Mouse (Mus musculus) embryonic facial prominence, embryonic 13.5 days (tissue): ENCODE results near the gene Olfr541. TPM values are rescaled to one million over a fixed set of nuclear protein-coding genes. Genes with fewer than 3 reads are reported as not detected.

Experiments
- ATAC-seq: fragments of 200-750 bp; cut with Nextera tagmentation; 2 replicates; pipeline ENCODE4 v1.8.0; 2017; ENCODE audit warnings: low read depth; ENCODE audit not compliant: insufficient number of reproducible peaks, insufficient read depth, low FRiP score, low TSS enrichment
- H3K27ac ChIP-seq: fragments of 300-500 bp; sonication (generic); 2 replicates; pipeline ENCODE4 v1.5.1; 2015; ENCODE audit warnings: moderate library complexity, mild to moderate bottlenecking, inconsistent platforms
- H3K27me3 ChIP-seq: fragments of 300-500 bp; sonication (generic); 2 replicates; pipeline ENCODE4 v1.6.1; 2015; ENCODE audit warnings: mild to moderate bottlenecking, inconsistent platforms
- H3K36me3 ChIP-seq: fragments of 300-500 bp; sonication (generic); 2 replicates; pipeline ENCODE4 v1.6.1; 2015; ENCODE audit warnings: mild to moderate bottlenecking, inconsistent platforms
- H3K4me1 ChIP-seq: fragments of 300-500 bp; sonication (generic); 2 replicates; pipeline ENCODE4 v1.6.1; 2015; ENCODE audit warnings: inconsistent platforms
- H3K4me2 ChIP-seq: fragments of 300-500 bp; sonication (generic); 2 replicates; pipeline ENCODE4 v1.6.1; 2015; ENCODE audit warnings: moderate library complexity, mild to moderate bottlenecking, inconsistent platforms
- H3K4me3 ChIP-seq: fragments of 300-500 bp; sonication (generic); 2 replicates; pipeline ENCODE4 v1.5.1; 2015; ENCODE audit warnings: mild to moderate bottlenecking, inconsistent platforms
- H3K9ac ChIP-seq: fragments of 300-500 bp; sonication (generic); 2 replicates; pipeline ENCODE4 v1.6.1; 2015; ENCODE audit warnings: mild to moderate bottlenecking, inconsistent platforms
- H3K9me3 ChIP-seq: fragments of 300-500 bp; sonication (generic); 2 replicates; pipeline ENCODE4 v1.6.1; 2016; ENCODE audit warnings: inconsistent platforms
- WGBS: fragments of 180-500 bp; shearing (Covaris S2); methylation state at CpG from one replicate; pipeline ENCODE4 v1.1.7; 2015; ENCODE audit warnings: mixed read lengths; 5-methylcytosine and 5-hydroxymethylcytosine counted together
- polyA plus RNA-seq: library from polyadenylated mRNA; unstranded; fragments of >200 nt; fragmentation: Nextera tagmentation; extraction: Ambion mirVana; gene quantifications from 2 replicates; pipeline ENCODE4 v1.2.1, GENCODE M21; 2015

The Olfr541 gene
- polyA plus RNA-seq, 1 experiment from 2014 or later: 0.15 TPM

DNA sequence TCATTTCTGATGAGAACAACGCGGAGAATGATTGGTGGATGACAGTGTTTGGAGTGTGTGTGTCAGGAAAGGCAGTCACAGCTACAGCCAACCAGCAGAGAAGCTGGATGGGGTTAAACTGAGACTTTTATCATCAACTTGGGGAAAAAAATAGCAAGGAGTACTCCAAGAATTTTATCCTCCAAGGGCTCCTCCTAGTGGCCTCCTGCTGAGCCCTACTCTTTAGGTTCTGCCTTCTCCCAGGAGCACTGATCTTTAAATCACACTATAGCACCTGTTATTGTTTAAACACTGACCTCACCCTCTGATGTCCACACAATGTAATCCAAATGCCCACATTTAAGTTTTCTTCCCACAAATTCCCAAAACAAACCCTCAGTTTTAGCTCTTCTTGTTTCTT lies 36.1 kb downstream of the Olfr541 start:
- Histone ChIP-seq H3K27me3 (no peaks in the 10 kb centered on the region), H3K4me3 (no peak overlapping the region), H3K9me3 (no peaks in the 10 kb centered on the region), H3K27ac (no peak overlapping the region), H3K36me3 (no peaks in the 10 kb centered on the region), H3K4me1 (no peaks in the 10 kb centered on the region), H3K9ac (no peak overlapping the region), H3K4me2 (no peak overlapping the region)
- whole genome bisulfite sequencing: 68% methylated on average over 2 of the region's 2 CpGs
- no peak for ATAC-seq

DNA sequence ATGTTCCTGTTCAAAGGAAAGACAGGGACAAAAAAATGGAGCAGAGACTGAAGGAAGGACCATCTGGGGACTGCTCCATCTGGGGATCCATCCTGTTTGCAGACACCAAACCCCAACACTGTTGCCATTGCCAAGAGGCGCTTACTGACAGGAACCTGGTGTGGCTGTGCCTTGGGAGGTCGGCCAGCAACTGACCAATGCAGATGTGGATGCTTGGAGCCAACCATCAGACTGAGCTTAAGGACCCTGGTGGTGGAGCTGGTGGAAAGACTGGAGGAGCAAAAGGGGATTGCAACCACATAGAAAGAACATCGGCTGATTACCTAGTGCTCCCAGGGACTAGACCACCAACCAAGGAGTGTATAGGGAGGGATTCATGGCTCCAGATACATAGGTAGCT lies 50.3 kb downstream of the Olfr541 start:
- Histone ChIP-seq H3K4me3 (no peak overlapping the region), H3K27me3 (no peaks in the 10 kb centered on the region), H3K27ac (no peak overlapping the region), H3K9ac (no peak overlapping the region), H3K36me3 (no peaks in the 10 kb centered on the region), H3K4me1 (no peaks in the 10 kb centered on the region), H3K4me2 (no peak overlapping the region), H3K9me3 (no peaks in the 10 kb centered on the region)
- 74% methylated on average over 3 of the region's 3 CpGs for WGBS
- no peak for ATAC-seq

DNA sequence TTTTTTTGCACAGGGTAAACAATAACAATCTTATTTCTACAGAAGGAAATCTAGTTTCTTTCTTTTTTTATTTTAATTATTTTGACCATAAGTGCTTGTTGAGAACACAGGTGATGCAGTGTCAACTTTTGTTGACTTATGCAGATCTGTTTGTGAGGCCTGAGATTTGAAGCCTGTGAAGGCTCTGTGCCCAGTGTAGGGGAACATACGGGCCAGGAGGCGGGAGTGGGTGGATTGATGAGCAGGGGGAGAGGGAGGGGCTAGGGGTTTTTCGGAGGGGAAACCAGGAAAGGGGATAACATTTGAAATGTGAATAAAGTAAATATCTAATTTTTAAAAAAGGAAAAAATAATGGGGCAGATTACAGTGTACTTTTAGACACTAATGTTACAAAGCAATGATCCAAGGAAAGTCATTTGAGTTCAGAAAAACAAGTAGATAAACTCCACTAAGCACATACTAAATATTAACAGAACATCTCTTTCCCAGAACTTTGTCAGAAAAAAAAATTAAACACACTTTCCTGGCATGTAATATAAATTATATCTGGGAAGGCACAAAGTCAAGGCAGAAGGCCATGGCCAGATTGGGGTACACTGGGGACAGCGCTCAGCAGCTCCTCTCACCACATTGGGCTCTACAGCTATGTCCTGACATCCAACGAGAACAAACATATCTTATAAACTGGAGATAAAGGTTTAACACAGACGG lies 51.2 kb downstream of the Olfr541 start:
- Histone ChIP-seq H3K36me3 (no peaks in the 10 kb centered on the region), H3K4me2 (no peak overlapping the region), H3K9ac (no peak overlapping the region), H3K4me3 (no peak overlapping the region), H3K27me3 (no peaks in the 10 kb centered on the region), H3K9me3 (no peaks in the 10 kb centered on the region), H3K4me1 (no peaks in the 10 kb centered on the region), H3K27ac (no peak overlapping the region)
- no peak for ATAC-seq
- WGBS: 82% methylated on average over 6 of the region's 6 CpGs

DNA sequence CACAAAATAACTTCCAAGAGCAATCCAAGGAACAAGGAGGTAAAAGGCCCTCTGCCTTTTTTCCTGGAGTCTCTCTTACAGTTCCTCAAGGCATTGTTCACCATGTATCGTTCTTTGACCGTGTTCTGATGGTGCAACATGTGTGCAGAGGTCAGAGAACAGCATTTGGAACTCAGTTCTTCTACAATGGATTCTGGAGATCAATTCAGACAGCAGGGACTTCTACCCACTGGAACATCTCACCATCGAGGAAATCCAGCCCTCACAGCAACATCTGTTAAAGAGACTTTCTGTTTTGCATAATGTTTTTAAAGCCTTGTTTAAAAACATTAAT lies 51.7 kb downstream of the Olfr541 start:
- Histone ChIP-seq H3K4me1 (no peaks in the 10 kb centered on the region), H3K36me3 (no peaks in the 10 kb centered on the region), H3K9me3 (no peaks in the 10 kb centered on the region), H3K27me3 (no peaks in the 10 kb centered on the region), H3K27ac (no peak overlapping the region), H3K4me3 (no peak overlapping the region), H3K9ac (no peak overlapping the region), H3K4me2 (no peak overlapping the region)
- ATAC-seq: no peak
- WGBS: 71% methylated on average over 3 of the region's 3 CpGs

DNA sequence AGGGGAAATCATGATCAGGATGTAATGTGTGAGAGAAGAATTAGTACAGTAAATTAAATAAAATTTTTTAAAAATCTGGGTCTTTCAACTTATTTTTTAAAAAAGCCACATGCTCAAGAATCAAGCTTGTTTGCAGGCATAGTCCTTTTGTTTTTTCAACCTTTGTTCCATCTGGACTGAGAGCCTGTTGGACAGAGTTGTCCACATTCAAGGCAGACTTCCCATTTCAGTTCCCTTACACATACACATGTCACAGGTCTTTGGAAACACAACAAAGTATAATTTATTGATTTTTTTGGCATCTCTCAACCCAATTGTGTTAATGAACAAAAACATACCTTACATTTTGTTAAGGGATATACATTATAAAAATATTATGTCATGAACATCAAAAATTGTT lies 57.5 kb downstream of the Olfr541 start:
- Histone ChIP-seq H3K4me1 (no peaks in the 10 kb centered on the region), H3K27me3 (no peaks in the 10 kb centered on the region), H3K27ac (no peak overlapping the region), H3K4me2 (no peak overlapping the region), H3K9ac (no peak overlapping the region), H3K36me3 (no peaks in the 10 kb centered on the region), H3K4me3 (no peak overlapping the region), H3K9me3 (no peaks in the 10 kb centered on the region; the same call in 1 of the 2 replicates)
- ATAC-seq: no peak

Other genes starting within 250 kb of the Olfr541 start
- gene Olfr533, start 233.9 kb upstream of the Olfr541 start, polyA plus RNA-seq: not detected in 2 replicates
- gene Olfr535, start 213.1 kb upstream of the Olfr541 start, polyA plus RNA-seq: not detected in 2 replicates
- not detected in 2 replicates for gene Olfr536, start 189.9 kb upstream of the Olfr541 start, polyA plus RNA-seq
- gene Olfr538, start 129.4 kb upstream of the Olfr541 start, polyA plus RNA-seq: not detected in 2 replicates
- not detected in 2 replicates for gene Olfr46, start 96.0 kb upstream of the Olfr541 start, polyA plus RNA-seq
- gene Olfr61, start 68.3 kb upstream of the Olfr541 start, polyA plus RNA-seq: not detected in 2 replicates
- not detected in 2 replicates for gene Olfr53, start 50.8 kb upstream of the Olfr541 start, polyA plus RNA-seq
- gene Olfr539, start 37.3 kb upstream of the Olfr541 start, polyA plus RNA-seq: 0.01 and 0.03 TPM in 2 replicates
- gene Olfr45, start 15.3 kb upstream of the Olfr541 start, polyA plus RNA-seq: not detected in 2 replicates
- not detected in 2 replicates for gene Cyp2e1, start 66.5 kb downstream of the Olfr541 start, polyA plus RNA-seq
- gene Syce1, start 90.6 kb downstream of the Olfr541 start, polyA plus RNA-seq: 0.23 TPM in 1 of 2 replicates, not detected in the other
- gene Zfp941, start 124.9 kb downstream of the Olfr541 start, polyA plus RNA-seq: 1.7 and 2.1 TPM in 2 replicates
- 4.2 and 5.3 TPM in 2 replicates for gene Urah, start 137.8 kb downstream of the Olfr541 start, polyA plus RNA-seq
- not detected in 2 replicates for gene Scgb1c1, start 148.3 kb downstream of the Olfr541 start, polyA plus RNA-seq
- 0.25 TPM in 1 of 2 replicates, not detected in the other for gene Odf3, start 150.5 kb downstream of the Olfr541 start, polyA plus RNA-seq
- not detected in 2 replicates for gene Gm45785, start 159.1 kb downstream of the Olfr541 start, polyA plus RNA-seq
- 72.4 and 72.6 TPM in 2 replicates for gene Ric8a, start 159.7 kb downstream of the Olfr541 start, polyA plus RNA-seq
- gene Bet1l, start 160.3 kb downstream of the Olfr541 start, polyA plus RNA-seq: 56.4 and 68.1 TPM in 2 replicates
- gene Psmd13, start 184.7 kb downstream of the Olfr541 start, polyA plus RNA-seq: 237 and 261 TPM in 2 replicates
- gene Sirt3, start 185.0 kb downstream of the Olfr541 start, polyA plus RNA-seq: 24.8 and 28.9 TPM in 2 replicates
- gene Cox8b, start 203.2 kb downstream of the Olfr541 start, polyA plus RNA-seq: 1.2 and 1.9 TPM in 2 replicates
- 0.20 and 0.30 TPM in 2 replicates for gene Nlrp6, start 223.6 kb downstream of the Olfr541 start, polyA plus RNA-seq
- gene Pgghg, start 244.1 kb downstream of the Olfr541 start, polyA plus RNA-seq: 25.1 and 25.7 TPM in 2 replicates